Mouse (Mus musculus) naive thymus-derived CD4-positive, alpha-beta T cell, adult 5 months (primary cell): ENCODE results near the gene Diaph2. TPM values are rescaled to one million over a fixed set of nuclear protein-coding genes. Genes with fewer than 3 reads are reported as not detected.

Experiments
- polyA plus RNA-seq: library from polyadenylated mRNA; unstranded; fragments of 100-300 nt; shearing (Covaris generic); gene quantifications from one replicate; pipeline ENCODE4 v1.2.1, GENCODE M21; 2017

The Diaph2 gene
- 28.1 TPM for polyA plus RNA-seq

DNA sequence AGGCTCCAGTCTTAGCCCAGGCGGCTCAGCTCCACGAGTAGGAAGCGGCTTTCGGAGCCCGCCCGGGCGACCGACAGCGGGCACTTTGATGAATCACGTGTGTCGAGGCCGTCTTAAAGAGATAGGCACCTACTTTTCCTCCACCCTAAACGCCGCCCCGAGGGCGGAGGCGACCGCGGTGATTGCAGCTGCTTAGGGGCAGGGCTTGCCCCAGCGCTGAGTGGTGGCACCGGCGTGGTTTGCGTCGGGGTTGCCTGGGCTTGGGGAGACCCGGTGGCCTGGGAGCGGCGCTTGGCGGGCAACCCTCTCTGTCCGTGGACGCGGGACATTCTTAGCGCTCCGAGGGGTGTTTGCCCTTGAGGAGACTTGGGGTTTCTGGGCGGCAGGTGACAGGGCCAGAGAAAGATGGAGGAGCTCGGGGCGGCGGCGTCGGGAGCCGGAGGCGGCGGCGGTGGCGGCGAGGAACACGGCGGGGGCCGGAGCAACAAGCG lies at the start of gene Diaph2:
Gene Diaph2, plus strand, starts transcription at position 172 of the 491 bp plus-strand sequence.

